In the genomic region with DNA sequence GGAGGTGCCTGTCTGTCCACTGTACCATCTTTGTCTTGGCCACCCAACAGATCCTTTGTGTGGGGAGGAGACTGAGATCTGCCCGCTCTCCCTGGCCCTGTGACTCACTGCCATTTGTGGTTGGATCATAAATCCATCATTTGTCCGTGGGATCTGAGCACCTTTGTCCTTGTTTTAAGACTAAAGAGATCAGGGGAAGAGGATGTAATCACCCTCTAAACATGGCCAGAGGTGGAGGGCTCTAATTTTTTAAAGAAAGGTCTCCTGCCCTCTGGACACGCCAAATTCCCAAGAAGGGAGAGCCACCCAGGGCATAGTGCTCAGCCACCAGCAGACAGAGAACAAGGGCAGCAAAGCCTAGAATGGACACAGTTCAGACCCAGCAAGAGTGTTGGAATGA, we compare ENCODE assay signal across 16 mouse cellular contexts. TPM values are rescaled to one million over a fixed set of nuclear protein-coding genes. Genes with fewer than 3 reads are reported as not detected.
DNase-seq lines count a peak whose midpoint lies in the region; ATAC-seq lines count a peak whose summit lies in the region.
"Had no signal": no experiment of that assay in that cellular context is flagged by ENCODE, and none has a peak within 500 bp of the region (broad histone marks: within the 10 kb centered on the region; RNA-seq: fewer than 3 reads in every experiment).

No protein-coding gene starts in this region.

- 81% methylated on average over 3 of the region's 3 CpGs for WGBS in heart, embryonic 13.5 days
- WGBS in liver, embryonic 11.5 days = 77% methylated on average over 3 of the region's 3 CpGs
- WGBS in kidney, embryonic 14.5 days = 57% methylated on average over 3 of the region's 3 CpGs

- H3K4me1 ChIP-seq in heart, embryonic 13.5 days = peaks cover 59% of the 10 kb centered on the region
- H3K4me1 ChIP-seq in liver, embryonic 11.5 days (replicated peaks; ENCODE audit: control insufficient read depth, insufficient read depth, low read length) = peaks cover 46% of the 10 kb centered on the region
- H3K4me1 ChIP-seq in kidney, embryonic 14.5 days (ENCODE audit: control insufficient read depth, insufficient read depth, low read length) = peaks cover 23% of the 10 kb centered on the region

- H3K4me3 ChIP-seq in heart, embryonic 13.5 days = no peak overlapping the region
- no peak overlapping the region for H3K4me3 ChIP-seq in liver, embryonic 11.5 days (ENCODE audit: low read depth, low read length)
- H3K4me3 ChIP-seq in kidney, embryonic 14.5 days (ENCODE audit: low read length) = no peak overlapping the region

- H3K27me3 ChIP-seq in heart, embryonic 13.5 days (replicated peaks) = no peaks in the 10 kb centered on the region
- H3K27me3 ChIP-seq in liver, embryonic 11.5 days (replicated peaks; ENCODE audit: control insufficient read depth, insufficient read depth, low read length) = peaks cover 2% of the 10 kb centered on the region; the same call in 1 of the 2 replicates
- no peaks in the 10 kb centered on the region for H3K27me3 ChIP-seq in kidney, embryonic 14.5 days (ENCODE audit: control insufficient read depth, insufficient read depth, low read length)

- H3K9ac ChIP-seq in heart, embryonic 13.5 days = peak overlapping the region; percentile 78; the same call in 1 of the 2 replicates
- H3K9ac ChIP-seq in liver, embryonic 11.5 days (ENCODE audit: low read depth, low read length) = peak overlapping the region; percentile 2
- no peak overlapping the region for H3K9ac ChIP-seq in kidney, embryonic 14.5 days (ENCODE audit: low read depth, low read length)

- ATAC-seq in heart, embryonic 13.5 days (ENCODE audit: extremely low read depth, insufficient number of reproducible peaks, low FRiP score, low TSS enrichment) = no peak
- no peak for ATAC-seq in liver, embryonic 11.5 days (replicated peaks; ENCODE audit: low FRiP score)
- ATAC-seq in kidney, embryonic 14.5 days (ENCODE audit: low FRiP score, low TSS enrichment) = no peak

- H3K4me2 ChIP-seq in heart, embryonic 13.5 days = no peak overlapping the region; the same call in 1 of the 2 replicates
- H3K4me2 ChIP-seq in liver, embryonic 11.5 days = no peak overlapping the region
- no peak overlapping the region for H3K4me2 ChIP-seq in kidney, embryonic 14.5 days (replicated peaks; ENCODE audit: low read depth, low read length)

- intact Hi-C loops in heart, postnatal 25 days (cut with DNase I) = loop anchor here (1.0 kb wide), 1 partner anchor 10 kb away; no protein-coding TSS in a partner anchor

- H3K36me3 ChIP-seq in heart, embryonic 13.5 days = no peaks in the 10 kb centered on the region
- no peaks in the 10 kb centered on the region for H3K36me3 ChIP-seq in liver, embryonic 11.5 days (ENCODE audit: control insufficient read depth, insufficient read depth, low read length)
- no peaks in the 10 kb centered on the region for H3K36me3 ChIP-seq in kidney, embryonic 14.5 days (ENCODE audit: control insufficient read depth, insufficient read depth, low read length)

- DNase-seq in heart, postnatal 25 days (ENCODE audit: low spot score) = no peak
- peak; percentile 3 for DNase-seq in thymus, postnatal 14 days
- no peak for DNase-seq in thymus, postnatal 4 days
- DNase-seq in liver, embryonic 11.5 days (ENCODE audit: low spot score) = no peak
- DNase-seq in spleen, adult 12 weeks (ENCODE audit: low spot score) = no peak
- DNase-seq: adrenal gland, adult 8-10 months; cerebellum, adult 8-10 months; kidney, postnatal 10 days; spleen, adult 18-20 months; thymus, postnatal 36 days had no signal

- no peaks in the 10 kb centered on the region for H3K9me3 ChIP-seq in heart, embryonic 13.5 days
- H3K9me3 ChIP-seq in liver, embryonic 11.5 days (ENCODE audit: control insufficient read depth, low read length) = no peaks in the 10 kb centered on the region
- H3K9me3 ChIP-seq in kidney, embryonic 14.5 days (ENCODE audit: control insufficient read depth, low read length) = no peaks in the 10 kb centered on the region

- H3K27ac ChIP-seq in heart, embryonic 13.5 days (replicated peaks) = peak overlapping the region; percentile 97
- H3K27ac ChIP-seq in liver, embryonic 11.5 days (ENCODE audit: low read depth, low read length) = peak overlapping the region; percentile 82
- H3K27ac ChIP-seq in kidney, embryonic 14.5 days (ENCODE audit: low read depth, low read length) = no peak overlapping the region

RNA-seq across cellular contexts. Expression of a gene that starts 12.9 kb away (rescaled TPM):
- 33.1 and 37.0 TPM in 2 replicates for polyA plus RNA-seq in heart, embryonic 13.5 days (2015; fragmentation: Nextera tagmentation; extraction: Ambion mirVana)
- 10 to 100 TPM; 25.7 to 29.2 TPM for total RNA-seq in heart, postnatal 25 days (2021)
- 38.6 and 39.9 TPM in 2 replicates for polyA plus RNA-seq in liver, embryonic 11.5 days (2014; fragmentation: Nextera tagmentation; extraction: Ambion mirVana)
- polyA plus RNA-seq in kidney, embryonic 14.5 days (2014; fragmentation: Nextera tagmentation; extraction: Ambion mirVana) = 20.8 and 28.6 TPM in 2 replicates

RNA-seq across cellular contexts. Expression of a gene that starts 19.2 kb away (rescaled TPM):
- polyA plus RNA-seq in heart, embryonic 13.5 days (2015; fragmentation: Nextera tagmentation; extraction: Ambion mirVana) = 0.59 and 0.75 TPM in 2 replicates
- total RNA-seq in heart, postnatal 25 days (2021) = not detected
- not detected in 2 replicates for polyA plus RNA-seq in liver, embryonic 11.5 days (2014; fragmentation: Nextera tagmentation; extraction: Ambion mirVana)
- polyA plus RNA-seq in kidney, embryonic 14.5 days (2014; fragmentation: Nextera tagmentation; extraction: Ambion mirVana) = 0.14 and 0.28 TPM in 2 replicates
- total RNA-seq: left cerebral cortex, postnatal 25 days; megakaryocyte-erythroid progenitor cell, adult 5-6 weeks; MEL had no signal

RNA-seq across cellular contexts. Expression of a gene that starts 54.8 kb away (rescaled TPM):
- 22.8 and 26.3 TPM in 2 replicates for polyA plus RNA-seq in heart, embryonic 13.5 days (2015; fragmentation: Nextera tagmentation; extraction: Ambion mirVana)
- total RNA-seq in heart, postnatal 25 days (2021) = 10 to 100 TPM; 11.6 to 12.1 TPM
- polyA plus RNA-seq in liver, embryonic 11.5 days (2014; fragmentation: Nextera tagmentation; extraction: Ambion mirVana) = 2.7 and 3.9 TPM in 2 replicates
- 1.7 and 4.0 TPM in 2 replicates for polyA plus RNA-seq in kidney, embryonic 14.5 days (2014; fragmentation: Nextera tagmentation; extraction: Ambion mirVana)
- total RNA-seq: granulocyte monocyte progenitor cell, adult 5-6 weeks; megakaryocyte-erythroid progenitor cell, adult 5-6 weeks; MEL had no signal
